16 mouse cellular contexts compared by ENCODE assay signal in the genomic region with DNA sequence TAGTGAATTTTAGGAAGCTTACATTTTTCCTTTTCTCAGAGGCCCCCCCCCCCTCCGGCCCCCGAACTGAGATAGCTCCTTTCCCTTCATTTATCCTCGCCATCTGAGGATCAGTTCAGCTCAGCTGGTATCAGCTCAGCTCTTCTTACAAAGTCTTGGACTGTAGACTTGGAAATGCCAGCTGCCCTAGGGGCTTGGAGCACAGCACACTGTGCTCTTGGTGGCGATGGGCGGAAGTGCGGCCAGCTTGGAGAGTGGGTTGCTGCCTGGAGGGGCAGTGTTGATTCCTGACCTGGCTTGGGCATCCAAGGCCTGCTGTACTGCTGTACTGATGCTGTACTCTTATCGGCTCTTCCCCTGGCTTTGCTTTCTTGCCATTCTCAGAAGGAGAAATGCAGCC.
DNase-seq lines count a peak whose midpoint lies in the region; ATAC-seq and TF ChIP-seq lines count a peak whose summit lies in the region.
"Had no signal": no experiment of that assay in that cellular context is flagged by ENCODE, and none has a peak within 500 bp of the region (broad histone marks: within the 10 kb centered on the region; RNA-seq: fewer than 3 reads in every experiment).

No protein-coding gene starts in this region.

- H3K4me1 ChIP-seq in midbrain, postnatal 0 days (ENCODE audit: insufficient read depth, low read length), result no peaks in the 10 kb centered on the region
- H3K4me1 ChIP-seq in midbrain, embryonic 13.5 days (replicated peaks), result no peaks in the 10 kb centered on the region
- H3K4me1 ChIP-seq: limb, embryonic 13.5 days had no signal

- H3K4me3 ChIP-seq in midbrain, postnatal 0 days (ENCODE audit: low read depth, low read length), result no peak overlapping the region
- H3K4me3 ChIP-seq in midbrain, embryonic 13.5 days (replicated peaks), result no peak overlapping the region
- no peak overlapping the region for H3K4me3 ChIP-seq in macrophage (ENCODE audit: inconsistent target)
- H3K4me3 ChIP-seq: limb, embryonic 13.5 days; myocyte had no signal

- H3K79me2 ChIP-seq in macrophage (ENCODE audit: inconsistent target), result no peaks in the 10 kb centered on the region

- no peak overlapping the region for H3K9ac ChIP-seq in midbrain, postnatal 0 days (replicated peaks; ENCODE audit: low read length, poor library complexity, severe bottlenecking)
- no peak overlapping the region for H3K9ac ChIP-seq in midbrain, embryonic 13.5 days (replicated peaks)
- H3K9ac ChIP-seq: limb, embryonic 13.5 days had no signal

- no peaks in the 10 kb centered on the region for H3K27me3 ChIP-seq in midbrain, postnatal 0 days (ENCODE audit: insufficient read depth, low read length)
- no peaks in the 10 kb centered on the region for H3K27me3 ChIP-seq in midbrain, embryonic 13.5 days

- ATAC-seq in midbrain, postnatal 0 days (ENCODE audit: low FRiP score), result no peak
- no peak for ATAC-seq in midbrain, embryonic 13.5 days
- no peak for ATAC-seq in activated CD4-positive, CD25-positive, alpha-beta regulatory T cell, adult 4 months

- no peak overlapping the region for H3K4me2 ChIP-seq in midbrain, postnatal 0 days (ENCODE audit: low read depth, low read length, poor library complexity, severe bottlenecking)
- H3K4me2 ChIP-seq in midbrain, embryonic 13.5 days (replicated peaks), result no peak overlapping the region
- H3K4me2 ChIP-seq: limb, embryonic 13.5 days had no signal

- H3K9me3 ChIP-seq in midbrain, postnatal 0 days (ENCODE audit: low read length), result 0 out of 2 replicates have a peak, but pooled peaks cover 8% of the 10 kb centered on the region
- H3K9me3 ChIP-seq in midbrain, embryonic 13.5 days, result 0 out of 2 replicates have a peak, but pooled peaks cover 6% of the 10 kb centered on the region

- TF ChIP-seq CTCF in midbrain, postnatal 0 days (IDR thresholded peaks at IDR 0.05), result peak; percentile 25

- H3K27ac ChIP-seq in midbrain, postnatal 0 days (ENCODE audit: low read depth, low read length), result no peak overlapping the region
- H3K27ac ChIP-seq in midbrain, embryonic 13.5 days, result no peak overlapping the region
- 0 out of 2 replicates have a peak overlapping the region, but pooled peaks have one; percentile 0 for H3K27ac ChIP-seq in macrophage
- H3K27ac ChIP-seq: limb, embryonic 13.5 days had no signal

- DNase-seq in heart, postnatal 4 days, result peak; percentile 27
- DNase-seq in heart, adult 11 months, result no peak
- DNase-seq in midbrain, postnatal 0 days (ENCODE audit: low spot score), result no peak
- peak; percentile 29 for DNase-seq in embryo, embryonic 10.5 days (ENCODE audit: low spot score)
- no peak for DNase-seq in spleen, postnatal 14 days (ENCODE audit: low spot score in 2 of 2)
- DNase-seq: adrenal gland, adult 2 months; cerebellum, adult 9-10 months; kidney, postnatal 25 days; lung, postnatal 4 days; right cerebral cortex, postnatal 14 days had no signal

- 78% methylated on average over 7 of the region's 7 CpGs for WGBS in midbrain, postnatal 0 days
- WGBS in midbrain, embryonic 13.5 days, result 80% methylated on average over 7 of the region's 7 CpGs
- WGBS in macrophage (ENCODE audit: missing documents), result 93% methylated on average over 7 of the region's 7 CpGs

- H3K36me3 ChIP-seq in midbrain, postnatal 0 days (ENCODE audit: insufficient read depth, low read length), result no peaks in the 10 kb centered on the region
- no peaks in the 10 kb centered on the region for H3K36me3 ChIP-seq in midbrain, embryonic 13.5 days
- H3K36me3 ChIP-seq in macrophage (ENCODE audit: inconsistent target), result no peaks in the 10 kb centered on the region
- H3K36me3 ChIP-seq: G1E; limb, embryonic 13.5 days had no signal

Comparison
In these comparisons a context has a peak if more than half of its experiments do, and no peak if none do; other contexts are left out.
1. DNase-seq: peak in heart, postnatal 4 days (single experiment) and embryo, embryonic 10.5 days (single experiment); none in heart, adult 11 months (single experiment), midbrain, postnatal 0 days (single experiment) and spleen, postnatal 14 days (0 of 2).